Mouse (Mus musculus) MEL (cell line): ENCODE data around the gene Crnkl1.

ENCODE experiments used
- CTCF ChIP-seq, 3 experiments: IDR thresholded peaks in 2 of 3; conservative IDR thresholded peaks in 1 of 3; 2 replicates each; pipeline ENCODE4 v1.5.1; 2011 to 2012; ENCODE audit warnings: low read length in 3 of 3, low read depth in 2 of 3, mild to moderate bottlenecking in 2 of 3, improper control_type of control experiment in 1 of 3, inconsistent platforms in 1 of 3, mixed read lengths in 1 of 3, moderate library complexity in 1 of 3; ENCODE audit not compliant: control insufficient read depth in 1 of 3, insufficient read depth in 1 of 3, poor library complexity in 1 of 3, severe bottlenecking in 1 of 3
- EP300 ChIP-seq, 2 experiments: IDR thresholded peaks; 2 replicates each; pipeline ENCODE4 v1.6.1; 2011; ENCODE audit warnings: improper control_type of control experiment in 2 of 2, low read length in 2 of 2, low read depth in 1 of 2, mild to moderate bottlenecking in 1 of 2
- GABPA ChIP-seq: IDR thresholded peaks from 2 replicates; pipeline ENCODE4 v1.6.1; 2012; ENCODE audit warnings: low read depth, mild to moderate bottlenecking, inconsistent platforms, low read length, improper control_type of control experiment, moderate library complexity
- MAX ChIP-seq: IDR thresholded peaks from 2 replicates; pipeline ENCODE4 v1.6.1; 2011; ENCODE audit warnings: low read length, improper control_type of control experiment

GRCm38 (mm10) chr2:145944286-145944685 is 9.5 kb upstream of the Crnkl1 start:
- no peak for TF ChIP-seq CTCF (IDR thresholded peaks at IDR 0.05 in 2 of 3, conservative IDR thresholded peaks at IDR 0.05 in 1 of 3; ENCODE audit: control insufficient read depth in 1 of 3, insufficient read depth in 1 of 3, low read depth in 2 of 3, low read length in 3 of 3, poor library complexity in 1 of 3, severe bottlenecking in 1 of 3)
- no peak for TF ChIP-seq MAX
- TF ChIP-seq GABPA = no peak
- TF ChIP-seq EP300 (IDR thresholded peaks at IDR 0.05; ENCODE audit: low read depth in 1 of 2, low read length in 2 of 2) = no peak
